In genomic region chr11:115906521-115906920, GRCm38 (mm10) we compare ENCODE assay signal across 18 mouse cellular contexts. TPM values are rescaled to one million over a fixed set of nuclear protein-coding genes. Genes with fewer than 3 reads are reported as not detected.
DNase-seq lines count a peak whose midpoint lies in the region; ATAC-seq and TF ChIP-seq lines count a peak whose summit lies in the region.
"Had no signal": no experiment of that assay in that cellular context is flagged by ENCODE, and none has a peak within 500 bp of the region (broad histone marks: within the 10 kb centered on the region; RNA-seq: fewer than 3 reads in every experiment).

No protein-coding gene starts in this region.

- no peak overlapping the region for H3K4me3 ChIP-seq in kidney, adult 2 months (ENCODE audit: insufficient read depth, low read depth, low read length)
- H3K4me3 ChIP-seq in midbrain, embryonic 13.5 days (replicated peaks): no peak overlapping the region
- no peak overlapping the region for H3K4me3 ChIP-seq in midbrain, embryonic 15.5 days
- no peak overlapping the region for H3K4me3 ChIP-seq in liver, embryonic 14.5 days (ENCODE audit: insufficient read depth in 1 of 2, low read depth in 2 of 2, low read length in 2 of 2)
- H3K4me3 ChIP-seq: erythroblast, embryonic 14.5 days; forebrain, embryonic 15.5 days; hindbrain, embryonic 12.5 days; left cerebral cortex, adult 2 months had no signal

- TF ChIP-seq EP300 in liver, embryonic 14.5 days (IDR thresholded peaks at IDR 0.05; ENCODE audit: low read depth): no peak

- WGBS in kidney, adult 2 months: 45% methylated on average over 5 of the region's 5 CpGs
- 90% methylated on average over 5 of the region's 5 CpGs for WGBS in midbrain, embryonic 13.5 days
- 80% methylated on average over 5 of the region's 5 CpGs for WGBS in midbrain, embryonic 15.5 days
- 91% methylated on average over 5 of the region's 5 CpGs for WGBS in liver, embryonic 14.5 days (ENCODE audit: insufficient replicate concordance)

- ATAC-seq in midbrain, embryonic 13.5 days: no peak
- ATAC-seq in midbrain, embryonic 15.5 days (replicated peaks): no peak
- ATAC-seq in liver, embryonic 14.5 days (ENCODE audit: insufficient read depth): no peak
- no peak for ATAC-seq in erythroblast, adult 5-6 weeks (replicated peaks; ENCODE audit: low FRiP score, poor library complexity, severe bottlenecking)
- ATAC-seq: forebrain, embryonic 15.5 days had no signal

- H3K4me1 ChIP-seq in kidney, adult 2 months (ENCODE audit: control insufficient read depth, insufficient read depth, low read length): peaks cover 53% of the 10 kb centered on the region
- H3K4me1 ChIP-seq in midbrain, embryonic 13.5 days (replicated peaks): 0 out of 2 replicates have a peak, but pooled peaks cover 17% of the 10 kb centered on the region
- H3K4me1 ChIP-seq in midbrain, embryonic 15.5 days: no peaks in the 10 kb centered on the region
- peaks cover 62 to 73% of the 10 kb centered on the region in 2 experiments for H3K4me1 ChIP-seq in liver, embryonic 14.5 days (replicated peaks; ENCODE audit: control insufficient read depth in 2 of 2, insufficient read depth in 2 of 2, low read length in 1 of 2)
- H3K4me1 ChIP-seq: forebrain, embryonic 15.5 days had no signal

- no peak for TF ChIP-seq POLR2A in kidney, adult 2 months (IDR thresholded peaks at IDR 0.05; ENCODE audit: low read depth, low read length)

- H3K4me2 ChIP-seq in midbrain, embryonic 13.5 days (replicated peaks): no peak overlapping the region
- no peak overlapping the region for H3K4me2 ChIP-seq in midbrain, embryonic 15.5 days
- H3K4me2 ChIP-seq in liver, embryonic 14.5 days (ENCODE audit: low read depth): no peak overlapping the region
- H3K4me2 ChIP-seq: forebrain, embryonic 15.5 days; heart, embryonic 11.5 days; hindbrain, embryonic 12.5 days had no signal

- no peaks in the 10 kb centered on the region for H3K36me3 ChIP-seq in kidney, adult 2 months (ENCODE audit: control insufficient read depth, insufficient read depth, low read length)
- H3K36me3 ChIP-seq in midbrain, embryonic 13.5 days: peaks cover 29% of the 10 kb centered on the region
- H3K36me3 ChIP-seq in midbrain, embryonic 15.5 days (replicated peaks): no peaks in the 10 kb centered on the region
- H3K36me3 ChIP-seq in liver, embryonic 14.5 days (replicated peaks; ENCODE audit: control insufficient read depth, insufficient read depth, low read depth): peaks cover 49% of the 10 kb centered on the region

- no peaks in the 10 kb centered on the region for H3K27me3 ChIP-seq in kidney, adult 2 months (replicated peaks; ENCODE audit: control insufficient read depth, insufficient read depth, low read length)
- no peaks in the 10 kb centered on the region for H3K27me3 ChIP-seq in midbrain, embryonic 13.5 days
- no peaks in the 10 kb centered on the region for H3K27me3 ChIP-seq in midbrain, embryonic 15.5 days (replicated peaks)
- H3K27me3 ChIP-seq in liver, embryonic 14.5 days (ENCODE audit: control insufficient read depth, insufficient read depth, low read length): no peaks in the 10 kb centered on the region
- H3K27me3 ChIP-seq: forebrain, embryonic 15.5 days; hindbrain, embryonic 12.5 days had no signal

- 0 out of 2 replicates have a peak overlapping the region, but pooled peaks have one; percentile 23 for H3K9ac ChIP-seq in midbrain, embryonic 13.5 days (replicated peaks)
- H3K9ac ChIP-seq in midbrain, embryonic 15.5 days: no peak overlapping the region
- no peak overlapping the region for H3K9ac ChIP-seq in liver, embryonic 14.5 days (replicated peaks)
- H3K9ac ChIP-seq: forebrain, embryonic 15.5 days; hindbrain, embryonic 12.5 days had no signal

- no peak for TF ChIP-seq CTCF in kidney, adult 2 months (conservative IDR thresholded peaks at IDR 0.05; ENCODE audit: insufficient read depth, insufficient read length, low read depth, low read length)
- TF ChIP-seq CTCF in liver, embryonic 14.5 days (IDR thresholded peaks at IDR 0.05; ENCODE audit: low read depth): no peak

- no peaks in the 10 kb centered on the region for H3K9me3 ChIP-seq in midbrain, embryonic 13.5 days
- H3K9me3 ChIP-seq in midbrain, embryonic 15.5 days: no peaks in the 10 kb centered on the region
- no peaks in the 10 kb centered on the region for H3K9me3 ChIP-seq in liver, embryonic 14.5 days (ENCODE audit: control insufficient read depth, low read length)
- H3K9me3 ChIP-seq: forebrain, embryonic 15.5 days; hindbrain, embryonic 12.5 days had no signal

- peak; percentile 70 for DNase-seq in kidney, adult 2 months
- no peak for DNase-seq in kidney, adult 18-20 months
- DNase-seq in liver, embryonic 14.5 days (ENCODE audit: low read depth in 3 of 3, low spot score in 3 of 3): no peak
- no peak for DNase-seq in urinary bladder, adult 2 months (ENCODE audit: low spot score)
- DNase-seq: cerebellum, adult 9-11 months; embryo, embryonic 11 days; gastrocnemius, postnatal 36 days; midbrain, embryonic 14.5 days; spleen, adult 18-20 months had no signal

- H3K27ac ChIP-seq in kidney, adult 2 months (ENCODE audit: insufficient read depth, low read depth, low read length): peak overlapping the region; percentile 87
- no peak overlapping the region for H3K27ac ChIP-seq in midbrain, embryonic 13.5 days
- H3K27ac ChIP-seq in midbrain, embryonic 15.5 days: no peak overlapping the region
- H3K27ac ChIP-seq in liver, embryonic 14.5 days: peak overlapping the region; percentile 100
- H3K27ac ChIP-seq: forebrain, embryonic 15.5 days; hindbrain, embryonic 12.5 days; left cerebral cortex, adult 2 months had no signal

RNA-seq across cellular contexts. Expression of gene Smim6, which starts 5.3 kb away (rescaled TPM):
- polyA plus RNA-seq in kidney, adult 2 months (2012; rRNA removed): 5.0 and 5.7 TPM in 2 replicates
- polyA plus RNA-seq in midbrain, embryonic 13.5 days (2015; fragmentation: Nextera tagmentation; extraction: Ambion mirVana): 0.84 and 0.93 TPM in 2 replicates
- polyA plus RNA-seq in midbrain, embryonic 15.5 days (2015; fragmentation: Nextera tagmentation; extraction: Ambion mirVana): 1.0 and 1.1 TPM in 2 replicates
- polyA plus RNA-seq in liver, embryonic 14.5 days (2012; rRNA removed): 1.5 and 1.8 TPM in 2 replicates
- 2.0 and 2.2 TPM in 2 replicates for polyA plus RNA-seq in liver, embryonic 14.5 days (2014; fragmentation: Nextera tagmentation; extraction: Ambion mirVana)
- polyA plus RNA-seq in urinary bladder, adult 2 months (2012; rRNA removed): 16.9 and 17.8 TPM in 2 replicates
- 7.5 and 7.9 TPM in 2 replicates for total RNA-seq in erythroblast, adult 5-6 weeks (2015; ENCODE audit: low replicate concordance)
- 0.26 and 1.5 TPM in 2 replicates for total RNA-seq in erythroblast, adult 5-6 weeks (2017; ENCODE audit: low replicate concordance)
- total RNA-seq: gastrocnemius, postnatal 36 days; layer of hippocampus, adult 18-20 months; left cerebral cortex, adult 2 months had no signal

RNA-seq across cellular contexts. Expression of gene Smim5, which starts 6.8 kb away (rescaled TPM):
- 26.1 and 26.7 TPM in 2 replicates for polyA plus RNA-seq in kidney, adult 2 months (2012; rRNA removed)
- 0.97 and 1.4 TPM in 2 replicates for polyA plus RNA-seq in midbrain, embryonic 13.5 days (2015; fragmentation: Nextera tagmentation; extraction: Ambion mirVana)
- polyA plus RNA-seq in midbrain, embryonic 15.5 days (2015; fragmentation: Nextera tagmentation; extraction: Ambion mirVana): 1.2 and 1.4 TPM in 2 replicates
- polyA plus RNA-seq in liver, embryonic 14.5 days (2012; rRNA removed): 20.6 and 25.1 TPM in 2 replicates
- 45.3 and 48.8 TPM in 2 replicates for polyA plus RNA-seq in liver, embryonic 14.5 days (2014; fragmentation: Nextera tagmentation; extraction: Ambion mirVana)
- 7.0 and 10.4 TPM in 2 replicates for polyA plus RNA-seq in urinary bladder, adult 2 months (2012; rRNA removed)
- 14.2 and 17.9 TPM in 2 replicates for total RNA-seq in erythroblast, adult 5-6 weeks (2015; ENCODE audit: low replicate concordance)
- 17.1 and 19.2 TPM in 2 replicates for total RNA-seq in erythroblast, adult 5-6 weeks (2017; ENCODE audit: low replicate concordance)

RNA-seq across cellular contexts. Expression of gene Sap30bp, which starts 26.6 kb away (rescaled TPM):
- 20.5 and 24.1 TPM in 2 replicates for polyA plus RNA-seq in kidney, adult 2 months (2012; rRNA removed)
- polyA plus RNA-seq in midbrain, embryonic 13.5 days (2015; fragmentation: Nextera tagmentation; extraction: Ambion mirVana): 52.7 and 53.8 TPM in 2 replicates
- polyA plus RNA-seq in midbrain, embryonic 15.5 days (2015; fragmentation: Nextera tagmentation; extraction: Ambion mirVana): 52.1 and 53.1 TPM in 2 replicates
- 8.7 and 22.6 TPM in 2 replicates for polyA plus RNA-seq in liver, embryonic 14.5 days (2012; rRNA removed)
- polyA plus RNA-seq in liver, embryonic 14.5 days (2014; fragmentation: Nextera tagmentation; extraction: Ambion mirVana): 20.0 and 21.2 TPM in 2 replicates
- polyA plus RNA-seq in urinary bladder, adult 2 months (2012; rRNA removed): 31.6 and 33.7 TPM in 2 replicates
- 3.6 and 6.3 TPM in 2 replicates for total RNA-seq in erythroblast, adult 5-6 weeks (2015; ENCODE audit: low replicate concordance)
- total RNA-seq in erythroblast, adult 5-6 weeks (2017; ENCODE audit: low replicate concordance): 75.6 and 96.5 TPM in 2 replicates

RNA-seq across cellular contexts. Expression of gene Recql5, which starts 26.8 kb away (rescaled TPM):
- 16.9 and 18.8 TPM in 2 replicates for polyA plus RNA-seq in kidney, adult 2 months (2012; rRNA removed)
- 28.3 and 29.2 TPM in 2 replicates for polyA plus RNA-seq in midbrain, embryonic 13.5 days (2015; fragmentation: Nextera tagmentation; extraction: Ambion mirVana)
- 22.4 and 25.7 TPM in 2 replicates for polyA plus RNA-seq in midbrain, embryonic 15.5 days (2015; fragmentation: Nextera tagmentation; extraction: Ambion mirVana)
- polyA plus RNA-seq in liver, embryonic 14.5 days (2012; rRNA removed): 6.7 and 7.3 TPM in 2 replicates
- 6.1 and 6.5 TPM in 2 replicates for polyA plus RNA-seq in liver, embryonic 14.5 days (2014; fragmentation: Nextera tagmentation; extraction: Ambion mirVana)
- polyA plus RNA-seq in urinary bladder, adult 2 months (2012; rRNA removed): 26.4 and 29.5 TPM in 2 replicates
- total RNA-seq in erythroblast, adult 5-6 weeks (2015; ENCODE audit: low replicate concordance): 6.3 and 8.3 TPM in 2 replicates
- total RNA-seq in erythroblast, adult 5-6 weeks (2017; ENCODE audit: low replicate concordance): 15.3 and 31.6 TPM in 2 replicates

RNA-seq across cellular contexts. Expression of gene Myo15b, which starts 48.3 kb away (rescaled TPM):
- polyA plus RNA-seq in kidney, adult 2 months (2012; rRNA removed): 104 and 132 TPM in 2 replicates
- 0.08 and 0.27 TPM in 2 replicates for polyA plus RNA-seq in midbrain, embryonic 13.5 days (2015; fragmentation: Nextera tagmentation; extraction: Ambion mirVana)
- 0.03 and 0.10 TPM in 2 replicates for polyA plus RNA-seq in midbrain, embryonic 15.5 days (2015; fragmentation: Nextera tagmentation; extraction: Ambion mirVana)
- polyA plus RNA-seq in liver, embryonic 14.5 days (2012; rRNA removed): 0.36 and 0.42 TPM in 2 replicates
- polyA plus RNA-seq in liver, embryonic 14.5 days (2014; fragmentation: Nextera tagmentation; extraction: Ambion mirVana): 0.09 and 0.29 TPM in 2 replicates
- polyA plus RNA-seq in urinary bladder, adult 2 months (2012; rRNA removed): 0.44 and 0.65 TPM in 2 replicates
- not detected in 2 replicates for total RNA-seq in erythroblast, adult 5-6 weeks (2015; ENCODE audit: low replicate concordance)
- not detected in 2 replicates for total RNA-seq in erythroblast, adult 5-6 weeks (2017; ENCODE audit: low replicate concordance)
- total RNA-seq: gastrocnemius, postnatal 36 days had no signal
- polyA plus RNA-seq: erythroblast, embryonic 14.5 days; midbrain, embryonic 14.5 days had no signal

Comparison
In these comparisons a context has a peak if more than half of its experiments do, and no peak if none do; other contexts are left out.
1. H3K27ac ChIP-seq: peak in kidney, adult 2 months (single experiment) and liver, embryonic 14.5 days (single experiment); none in midbrain, embryonic 13.5 days (single experiment) and midbrain, embryonic 15.5 days (single experiment).